Mouse (Mus musculus) lung, postnatal 14 days (tissue): ENCODE measurements around the gene Rtkn.
A peak's percentile ranks its signal among the peaks of the same experiment; 100 is the strongest.

Experiments used
- DNase-seq: peaks from one replicate; pipeline ENCODE4 v3.0.0; 2021

Gene Rtkn

GRCm38 (mm10) chr6:83141636-83142035 lies 6.4 kb downstream of the Rtkn start:
- no peak for DNase-seq

DNA sequence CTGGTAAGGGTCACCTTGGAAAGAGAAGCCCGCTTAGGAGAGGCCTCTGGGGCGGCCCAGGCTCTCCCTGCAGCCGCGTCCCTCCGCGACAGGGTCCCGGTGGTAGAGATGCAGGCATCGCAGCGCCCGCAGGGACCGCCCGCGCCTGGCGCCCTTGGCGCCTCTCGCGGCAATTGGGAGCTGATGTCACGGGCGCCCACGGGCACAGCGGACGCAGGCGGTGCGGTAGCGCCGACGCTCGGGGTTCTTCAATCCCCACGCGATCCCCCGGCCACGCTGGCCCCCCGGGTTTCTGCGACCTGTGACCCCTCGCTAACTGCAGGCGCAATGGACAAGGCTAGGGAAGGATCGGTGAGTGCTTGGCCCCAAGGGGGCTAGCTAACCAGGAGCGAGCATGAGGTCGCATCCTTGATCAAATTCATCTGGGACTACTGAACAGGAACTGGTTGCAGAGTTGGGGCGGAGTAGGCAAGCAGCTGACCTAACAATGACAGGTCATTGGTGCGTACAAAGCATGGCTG lies 7.0 kb downstream of the Rtkn start:
- DNase-seq: no peak

DNA sequence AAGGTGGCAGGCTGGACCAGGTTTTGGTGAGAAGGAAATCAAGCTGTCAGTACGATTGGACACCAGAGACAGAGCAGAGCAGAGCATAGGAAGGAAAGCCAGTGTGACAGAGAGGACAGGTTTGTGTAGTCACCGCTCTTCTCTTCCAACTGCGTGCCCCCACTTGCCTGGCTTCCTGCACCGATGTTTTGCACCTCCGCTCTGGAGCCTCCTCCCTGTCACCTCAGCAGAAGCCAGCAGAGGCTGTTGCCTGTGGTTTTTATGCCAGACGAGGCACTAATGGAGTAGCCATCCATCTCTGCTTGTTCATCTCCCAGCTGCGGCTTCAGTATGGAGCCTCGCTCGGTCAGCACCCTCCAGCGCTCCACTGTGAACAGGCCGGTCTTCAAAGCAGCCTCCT lies 7.6 kb downstream of the Rtkn start:
- no peak for DNase-seq

GRCm38 (mm10) chr6:83145209-83145608 lies 9.9 kb downstream of the Rtkn start:
- no peak for DNase-seq

DNA sequence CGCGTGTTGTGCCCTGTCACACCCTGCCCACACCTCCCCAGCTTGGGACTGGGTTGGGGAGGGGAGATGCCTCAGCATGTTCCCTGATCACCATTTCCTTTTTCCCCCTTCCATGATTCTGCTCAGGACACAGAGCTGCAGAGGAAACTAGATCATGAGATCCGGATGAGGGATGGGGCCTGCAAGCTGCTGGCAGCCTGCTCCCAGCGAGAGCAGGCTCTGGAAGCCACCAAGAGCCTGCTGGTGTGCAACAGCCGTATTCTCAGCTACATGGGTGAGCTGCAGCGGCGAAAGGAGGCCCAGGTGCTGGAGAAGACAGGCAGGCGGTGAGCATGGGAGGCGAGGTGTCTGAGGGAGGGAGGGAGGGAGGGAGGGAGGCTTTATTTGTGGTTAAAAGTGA lies 10.5 kb downstream of the Rtkn start:
- no peak for DNase-seq

- no peak for DNase-seq
These were observed 12.0 kb downstream of the Rtkn start for GRCm38 (mm10) chr6:83147280-83147679.

- DNase-seq: no peak
These were observed 16.5 kb downstream of the Rtkn start for GRCm38 (mm10) chr6:83151721-83152120.

- no peak for DNase-seq
These were observed 17.8 kb downstream of the Rtkn start for GRCm38 (mm10) chr6:83153038-83153437.

DNA sequence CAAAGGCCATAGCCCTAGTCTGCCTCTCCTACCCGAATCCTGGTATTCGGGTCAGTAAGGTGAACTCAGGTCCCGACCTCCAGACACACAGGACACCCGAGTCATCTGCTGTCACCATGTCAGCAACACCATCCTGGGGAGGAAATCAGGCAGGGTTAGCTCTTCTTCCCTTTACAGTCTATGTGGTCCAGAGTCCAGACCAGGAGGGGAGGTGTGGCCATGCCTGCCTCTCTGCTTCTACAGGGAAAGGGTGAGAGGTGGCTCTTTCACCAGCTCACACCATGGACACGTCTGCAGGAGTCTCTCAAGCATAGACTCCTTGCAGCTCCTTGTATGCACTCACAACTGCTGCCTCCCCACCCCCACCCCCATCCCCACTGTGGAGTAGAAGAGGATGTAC lies 18.2 kb downstream of the Rtkn start:
- no peak for DNase-seq

GRCm38 (mm10) chr6:83155552-83156238 lies 20.4 kb downstream of the Rtkn start:
- no peak for DNase-seq

GRCm38 (mm10) chr6:83156259-83156684 lies 21.0 kb downstream of the Rtkn start, which contains the start of the genes Wdr54 and 1700003E16Rik:
Gene Wdr54 (minus strand): TSS chr6:83156397.
Gene 1700003E16Rik (plus strand): TSS chr6:83156404.
- DNase-seq: peak; percentile 41

DNA sequence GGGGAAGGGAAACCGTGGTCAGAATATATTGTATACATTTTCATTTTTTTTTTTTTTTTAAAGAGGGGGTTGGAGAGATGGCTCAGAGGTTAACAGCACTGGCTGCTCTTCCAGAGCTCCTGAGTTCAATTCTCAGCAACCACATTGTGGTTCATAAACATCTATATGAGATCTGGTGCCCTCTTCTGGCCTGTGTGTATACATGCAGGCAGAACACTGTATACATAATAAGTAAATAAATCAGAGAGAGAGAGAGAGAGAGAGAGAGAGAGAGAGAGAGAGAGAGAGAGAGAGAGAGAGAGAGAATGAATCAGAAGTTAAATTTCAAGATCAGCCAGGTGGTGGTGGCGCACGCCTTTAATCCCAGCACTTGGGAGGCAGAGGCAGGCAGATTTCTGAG lies 24.2 kb downstream of the Rtkn start:
- peak; percentile 58 for DNase-seq

DNA sequence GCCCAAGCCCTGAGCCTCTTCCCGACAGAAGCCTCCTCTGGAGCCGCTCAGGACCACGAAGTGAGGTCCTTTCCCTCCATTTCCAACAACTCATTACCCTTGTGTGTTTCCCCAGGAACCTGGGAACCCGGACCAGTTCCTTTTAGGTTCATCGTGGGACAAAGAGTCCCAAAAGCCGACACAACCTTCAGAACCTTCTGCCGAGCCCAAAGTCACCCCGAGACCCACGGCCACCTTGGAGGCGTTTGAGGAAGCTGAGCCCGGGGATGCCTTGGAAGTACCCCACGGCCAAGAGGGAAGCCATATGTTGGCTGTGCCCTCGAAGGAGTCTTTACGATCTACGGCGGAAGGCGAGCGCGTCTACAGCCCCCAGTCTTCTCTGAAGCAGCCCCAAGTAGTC lies 26.2 kb downstream of the Rtkn start:
- DNase-seq: no peak

- DNase-seq: peak; percentile 55
These were observed 26.8 kb downstream of the Rtkn start for GRCm38 (mm10) chr6:83161921-83162641.

- peak; percentile 69 for DNase-seq
These were observed 27.4 kb downstream of the Rtkn start for GRCm38 (mm10) chr6:83162701-83163100.

DNA sequence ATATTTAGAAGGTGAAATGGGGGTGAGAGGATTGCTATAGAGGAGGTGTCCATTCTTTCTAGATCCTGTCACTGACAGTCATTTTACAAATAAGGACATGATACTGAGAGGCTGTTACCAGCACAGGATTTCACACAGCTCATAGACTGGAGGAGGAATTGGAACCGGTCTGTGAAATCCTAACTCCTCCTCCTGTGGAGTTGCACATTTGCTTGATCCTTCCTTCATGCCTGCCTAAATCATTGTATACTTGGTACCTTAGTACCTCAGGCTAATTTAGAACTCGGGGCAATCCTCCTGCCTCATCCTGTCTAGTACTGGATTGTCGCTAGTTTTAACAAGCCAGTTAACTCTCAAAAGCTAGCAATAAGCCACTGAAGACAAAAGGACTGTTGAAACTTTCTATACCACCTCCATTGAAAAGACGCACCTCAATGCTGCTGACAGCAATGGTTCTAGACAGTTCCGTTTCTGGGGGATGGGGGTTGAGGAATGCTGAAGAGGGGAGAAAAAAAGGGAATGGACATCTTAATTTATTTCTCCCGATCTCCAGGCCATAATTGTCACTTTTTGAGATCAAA lies 29.9 kb downstream of the Rtkn start:
- no peak for DNase-seq

DNA sequence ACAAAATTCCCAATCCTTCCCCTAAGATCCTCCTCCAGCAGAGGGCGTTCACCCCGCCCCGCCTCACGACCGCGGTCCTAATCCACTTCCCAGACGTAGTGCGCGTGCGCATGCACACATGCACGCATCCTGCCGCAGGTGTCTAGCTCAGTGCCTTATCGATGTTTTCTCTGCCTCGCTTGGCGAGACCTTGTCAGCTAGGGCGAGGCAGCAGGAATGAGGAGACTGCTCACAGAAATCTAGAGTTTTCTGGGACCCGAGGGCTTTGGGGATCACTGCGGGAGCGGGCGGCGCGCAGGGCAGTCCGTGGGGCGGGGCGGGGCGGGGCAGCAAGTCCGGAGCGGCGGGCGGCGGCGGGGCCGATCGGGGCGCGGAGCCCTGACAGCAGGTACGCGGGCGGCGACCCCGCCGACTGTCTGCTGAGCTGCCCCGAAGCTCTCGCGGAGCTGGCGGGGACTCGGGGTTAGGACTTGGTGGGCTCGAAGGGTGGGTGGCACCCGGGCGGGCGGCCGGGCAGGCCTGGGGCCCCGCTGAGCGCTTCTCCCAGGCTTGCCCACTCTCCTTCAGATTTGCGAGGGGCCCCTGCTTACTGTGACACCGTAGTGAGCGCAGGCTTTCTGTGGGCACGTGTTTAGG lies 30.5 kb downstream of the Rtkn start, which contains the start of gene Dctn1:
Dctn1 (plus strand) TSS at position 314 of the 636 bp plus-strand sequence.
- DNase-seq: peak; percentile 96

DNA sequence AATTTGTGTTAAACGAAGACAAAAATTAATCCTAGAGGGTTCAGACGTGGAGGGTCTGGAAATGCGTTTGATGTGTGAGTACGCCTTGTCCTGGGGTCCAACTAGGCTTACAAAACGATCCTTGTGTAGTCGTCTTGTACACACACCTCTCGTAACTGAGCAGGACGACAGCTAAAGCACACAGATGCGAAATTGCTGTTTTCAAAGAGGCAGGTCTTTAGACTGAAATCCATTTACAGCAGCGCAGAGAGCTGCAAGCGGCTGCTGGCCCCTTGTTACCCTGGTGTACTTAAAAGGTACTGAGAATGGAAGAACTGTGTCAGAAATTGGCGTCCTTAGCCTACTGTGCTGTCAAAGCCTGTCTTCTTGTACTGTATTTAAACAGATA lies 31.0 kb downstream of the Rtkn start:
- no peak for DNase-seq

DNA sequence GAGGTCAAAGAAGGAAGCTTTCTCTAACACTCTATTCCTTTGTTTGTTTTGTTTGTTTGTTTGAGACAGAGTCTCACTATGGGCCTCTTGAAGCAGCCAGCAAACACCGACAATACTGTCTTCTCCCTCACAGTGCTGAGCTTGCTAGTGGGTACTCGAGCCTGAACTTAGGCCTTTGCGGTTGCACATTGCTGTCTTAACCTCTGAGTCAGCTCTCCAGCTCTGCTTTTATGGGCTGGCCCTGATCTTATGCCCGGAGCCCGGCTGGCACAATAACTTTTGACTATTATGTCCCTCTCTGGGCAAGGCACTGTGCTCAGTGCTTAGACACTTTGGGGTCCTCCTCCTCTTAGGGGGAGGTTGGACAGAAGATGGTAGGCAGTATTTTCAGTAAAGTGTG lies 34.6 kb downstream of the Rtkn start:
- DNase-seq: no peak

DNA sequence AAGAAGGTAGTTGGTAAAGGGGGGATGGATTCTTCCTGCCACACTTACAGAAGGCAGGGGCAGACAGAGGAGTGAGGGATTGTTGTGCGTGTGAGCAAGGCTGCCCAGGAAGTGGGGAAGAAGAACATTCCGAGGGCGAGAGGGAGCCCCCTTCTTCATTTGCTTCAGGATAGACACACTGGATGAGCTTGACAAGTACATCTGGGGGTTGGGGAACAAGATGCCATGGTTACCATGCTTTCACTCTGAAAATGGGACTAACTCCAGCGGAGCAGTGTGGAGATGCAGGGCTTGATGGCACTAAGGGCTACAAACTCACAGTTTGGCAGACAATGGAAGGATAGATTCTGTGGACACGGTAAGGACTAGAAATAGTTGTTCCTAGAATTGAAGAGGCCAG lies 35.8 kb downstream of the Rtkn start:
- no peak for DNase-seq

DNA sequence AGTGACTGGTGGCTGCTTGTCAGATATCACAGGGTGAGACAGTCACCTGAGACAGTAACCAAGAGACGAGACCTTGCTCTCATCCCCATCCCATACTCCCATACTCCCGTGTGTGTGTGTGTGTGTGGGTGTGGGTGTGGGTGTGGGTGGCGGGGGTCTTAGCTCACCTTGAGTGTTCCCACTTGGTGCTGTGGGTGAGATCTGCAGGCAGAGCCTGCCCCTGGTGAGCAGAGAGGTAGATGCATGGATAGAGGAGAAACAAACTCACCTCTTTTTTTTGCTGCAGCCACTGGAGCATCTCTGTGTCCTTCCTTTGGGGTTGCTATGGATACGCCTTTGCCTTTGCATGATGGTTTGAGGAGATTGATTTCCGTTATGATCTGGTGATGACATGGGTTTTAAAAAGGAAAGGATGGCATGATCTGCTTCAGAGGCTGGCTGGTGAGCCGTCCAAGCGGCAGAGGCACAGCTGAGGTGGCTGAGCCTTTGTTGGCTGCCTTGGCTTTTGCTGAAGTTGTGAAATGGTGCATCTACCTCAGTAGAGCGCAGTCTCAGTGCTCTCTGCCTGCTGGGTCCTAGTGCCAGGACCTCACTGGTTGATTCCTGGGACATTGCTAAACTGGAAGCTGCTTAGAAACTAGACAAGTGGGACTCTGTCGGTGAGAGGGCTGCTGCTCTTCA lies 37.1 kb downstream of the Rtkn start:
- no peak for DNase-seq

GRCm38 (mm10) chr6:83175996-83176395 lies 40.7 kb downstream of the Rtkn start:
- DNase-seq: no peak
